Mouse (Mus musculus) layer of hippocampus, adult 11-12 months (tissue): Measurements from ENCODE around the gene Syt14.

ENCODE experiments used
- DNase-seq: peaks from one replicate; pipeline ENCODE4 v3.0.0; 2022; ENCODE audit warnings: low spot score

The Syt14 gene

GRCm38 (mm10) chr1:193035371-193036238, at the start of gene Syt14:
Gene Syt14 (minus strand): TSS chr1:193035775.
- DNase-seq, result peak; percentile 55

- no peak for DNase-seq
Measured at GRCm38 (mm10) chr1:193084016-193084415, 48.4 kb upstream of the Syt14 start.

DNA sequence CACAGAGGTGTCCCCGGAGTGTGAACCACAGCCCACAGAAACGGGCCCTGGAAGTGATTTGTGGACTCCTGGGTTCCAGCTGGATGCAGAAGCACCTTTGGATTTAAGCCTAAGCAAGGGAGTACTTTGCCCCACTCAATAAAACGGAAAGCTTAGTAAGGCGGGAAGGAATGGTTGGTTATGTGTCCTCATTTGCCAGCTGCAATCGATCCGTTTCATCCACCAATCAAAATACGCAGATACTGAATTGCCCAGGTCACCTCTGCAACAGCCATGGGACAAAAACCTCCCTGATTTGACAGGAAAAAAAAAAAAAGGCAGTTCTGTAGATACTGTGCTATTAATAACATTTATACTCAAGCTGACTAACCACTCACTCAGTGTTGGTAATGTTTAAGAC, 47.5 kb upstream of the Syt14 start:
- DNase-seq, result no peak

- DNase-seq, result no peak
Measured at GRCm38 (mm10) chr1:193082311-193082921, 46.8 kb upstream of the Syt14 start.

DNA sequence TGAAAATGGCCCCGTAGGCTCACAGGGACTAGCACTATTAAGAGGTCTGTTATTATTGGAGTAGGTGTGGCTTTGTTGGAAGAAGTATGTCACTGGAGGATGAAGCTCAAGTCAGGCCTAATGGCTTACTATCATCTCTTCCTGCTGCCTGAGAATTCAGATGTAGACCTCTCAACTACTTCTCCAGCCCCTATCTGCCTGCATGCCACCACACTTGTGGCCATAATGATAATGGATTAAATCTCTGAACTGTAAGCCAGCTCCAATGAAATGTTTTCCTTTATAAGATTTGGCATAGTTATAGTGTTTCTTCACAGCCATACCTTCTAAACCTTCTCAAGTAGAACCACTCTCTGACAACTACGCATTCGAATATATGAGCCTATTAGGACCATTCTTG, 27.0 kb upstream of the Syt14 start:
- DNase-seq, result no peak

DNA sequence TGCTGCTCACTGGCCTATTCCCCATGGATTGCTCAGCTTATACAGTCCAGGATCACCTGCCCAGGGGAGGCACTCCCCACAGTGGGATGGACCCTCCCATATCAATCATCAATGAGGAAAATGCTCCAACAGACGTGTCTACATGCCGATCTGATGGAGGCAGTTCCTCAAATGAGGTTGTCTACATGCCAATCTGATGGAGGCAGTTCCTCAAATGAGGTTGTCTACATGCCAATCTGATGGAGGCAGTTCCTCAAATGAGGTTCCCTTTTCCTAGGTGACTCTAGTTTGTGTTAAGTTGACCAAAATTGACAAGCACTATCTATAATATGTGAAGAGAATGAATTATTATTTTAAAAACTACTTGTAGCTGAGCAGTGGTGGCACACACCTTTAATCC, 24.6 kb upstream of the Syt14 start:
- DNase-seq, result no peak

DNA sequence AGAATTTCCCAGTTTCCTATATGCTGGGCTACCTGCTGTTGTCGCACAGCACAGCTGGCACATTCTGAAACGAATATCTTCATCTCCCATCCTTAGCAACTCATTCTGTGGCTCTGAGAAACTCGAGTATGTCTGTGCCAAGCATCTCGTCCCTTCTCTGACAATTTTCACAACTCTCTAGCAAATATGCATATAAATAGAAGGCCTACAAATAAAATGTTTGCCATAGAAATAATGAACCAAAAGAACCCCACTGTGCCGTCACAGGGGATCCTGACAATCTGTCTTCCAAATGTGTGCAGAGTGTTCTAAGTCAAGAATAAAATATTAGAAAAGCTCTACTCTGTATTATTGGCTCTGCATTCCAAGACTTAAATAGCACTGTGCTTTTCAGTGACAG, 24.0 kb upstream of the Syt14 start:
- DNase-seq, result peak; percentile 25

DNA sequence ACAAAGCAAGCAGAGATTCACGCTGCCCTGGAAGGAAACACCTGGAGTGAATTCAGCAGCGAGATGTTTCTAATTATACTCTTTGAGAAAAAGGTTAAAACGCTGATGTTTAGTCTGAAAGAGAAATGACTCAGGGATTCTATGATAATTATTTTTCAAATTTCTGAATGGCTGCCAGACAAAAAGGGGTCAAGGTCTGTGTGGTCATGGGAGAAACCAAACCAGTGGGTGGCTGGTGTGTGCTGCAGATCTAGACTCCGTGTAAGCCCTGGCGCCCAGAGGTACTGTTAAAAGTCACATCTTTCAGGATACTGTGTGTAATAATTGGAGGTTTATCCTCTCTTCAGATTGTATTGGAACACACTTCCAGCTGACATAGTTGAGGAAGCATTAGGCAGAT, 18.8 kb upstream of the Syt14 start:
- no peak for DNase-seq

DNA sequence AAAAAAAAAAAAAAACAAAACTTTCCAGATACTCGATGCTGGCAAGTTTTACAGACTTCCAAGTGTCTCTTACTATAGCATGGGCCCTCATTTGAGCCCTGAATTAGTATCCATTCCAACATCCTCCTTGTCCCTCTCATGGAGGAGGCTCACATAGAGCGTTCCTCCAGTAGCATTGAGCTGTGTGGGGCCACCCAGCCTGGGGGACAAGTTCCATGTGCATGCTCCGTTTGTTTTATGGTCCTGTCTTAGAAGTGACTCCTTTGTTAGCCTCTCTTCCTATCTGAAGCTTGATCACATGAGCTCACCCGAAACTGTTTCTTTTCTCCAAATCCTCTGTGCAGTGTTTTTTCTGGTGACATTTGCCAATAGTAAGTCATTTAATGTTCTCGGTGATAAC, 17.5 kb upstream of the Syt14 start:
- no peak for DNase-seq

- no peak for DNase-seq
Measured at GRCm38 (mm10) chr1:193047616-193048015, 12.0 kb upstream of the Syt14 start.

DNA sequence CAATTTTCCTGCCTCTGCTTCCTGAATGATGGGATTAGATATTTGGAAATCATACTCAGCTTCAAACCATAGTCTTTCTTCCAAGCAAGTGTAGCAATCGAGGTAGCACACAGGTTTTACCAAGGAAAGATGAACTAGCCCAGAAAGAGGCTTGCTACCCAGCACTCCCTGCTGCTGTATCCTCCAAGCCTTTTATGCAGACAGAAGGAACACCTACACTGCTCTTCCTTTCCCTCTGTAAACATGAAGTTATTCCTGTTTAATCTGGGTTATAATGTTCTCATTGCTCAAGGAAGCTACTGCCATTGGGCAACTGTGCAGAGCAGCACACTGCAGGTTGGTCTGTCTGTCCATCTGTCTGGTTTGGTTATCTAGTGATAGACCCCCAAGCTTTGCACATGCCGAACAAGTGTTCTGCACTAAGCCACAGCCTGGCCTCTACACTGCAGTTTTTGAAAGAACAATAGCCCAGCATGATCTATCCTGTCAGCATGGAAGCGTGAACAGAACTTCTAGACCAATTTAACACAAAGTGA, 7.3 kb upstream of the Syt14 start:
- peak; percentile 16 for DNase-seq

- DNase-seq, result no peak
Measured at GRCm38 (mm10) chr1:193034951-193035370, 614 bp downstream of the Syt14 start.

DNA sequence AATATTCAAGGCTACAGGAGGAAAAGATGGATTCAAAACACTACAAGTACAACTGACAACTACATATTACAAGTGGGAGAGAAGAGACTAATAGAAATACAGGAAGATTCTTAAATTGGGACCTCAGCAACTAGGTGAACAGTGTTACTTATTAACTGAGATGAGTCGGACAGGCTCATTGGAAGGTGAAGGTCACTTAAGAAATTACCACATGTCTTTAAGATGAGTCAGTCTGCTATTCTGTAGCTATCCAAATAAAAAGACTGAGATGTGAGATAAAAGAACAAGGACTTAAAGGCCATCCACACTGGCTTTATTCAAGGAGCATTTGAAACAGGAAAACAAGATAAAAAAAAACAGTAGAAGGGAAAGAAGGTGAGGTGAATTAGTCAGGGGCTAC, 11.3 kb downstream of the Syt14 start:
- DNase-seq, result no peak

DNA sequence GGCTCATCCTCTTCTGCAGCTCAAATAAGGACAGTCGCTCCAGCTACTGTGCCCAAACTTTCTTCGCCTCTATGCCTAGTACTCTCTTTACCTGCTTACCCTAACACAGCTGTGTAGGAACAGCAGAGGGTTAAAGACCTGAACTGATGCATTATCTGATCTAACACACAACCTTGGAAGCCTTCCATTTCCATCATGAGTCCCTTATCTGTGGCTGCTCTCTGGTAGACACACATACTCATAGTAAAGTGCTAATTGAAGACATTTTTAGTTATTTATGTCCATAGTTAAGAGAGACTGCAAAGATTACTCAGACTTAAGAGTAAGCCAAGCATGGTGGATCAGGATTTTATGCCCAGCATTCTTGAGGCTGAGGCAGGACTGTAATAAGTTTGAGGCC, 23.2 kb downstream of the Syt14 start:
- no peak for DNase-seq

DNA sequence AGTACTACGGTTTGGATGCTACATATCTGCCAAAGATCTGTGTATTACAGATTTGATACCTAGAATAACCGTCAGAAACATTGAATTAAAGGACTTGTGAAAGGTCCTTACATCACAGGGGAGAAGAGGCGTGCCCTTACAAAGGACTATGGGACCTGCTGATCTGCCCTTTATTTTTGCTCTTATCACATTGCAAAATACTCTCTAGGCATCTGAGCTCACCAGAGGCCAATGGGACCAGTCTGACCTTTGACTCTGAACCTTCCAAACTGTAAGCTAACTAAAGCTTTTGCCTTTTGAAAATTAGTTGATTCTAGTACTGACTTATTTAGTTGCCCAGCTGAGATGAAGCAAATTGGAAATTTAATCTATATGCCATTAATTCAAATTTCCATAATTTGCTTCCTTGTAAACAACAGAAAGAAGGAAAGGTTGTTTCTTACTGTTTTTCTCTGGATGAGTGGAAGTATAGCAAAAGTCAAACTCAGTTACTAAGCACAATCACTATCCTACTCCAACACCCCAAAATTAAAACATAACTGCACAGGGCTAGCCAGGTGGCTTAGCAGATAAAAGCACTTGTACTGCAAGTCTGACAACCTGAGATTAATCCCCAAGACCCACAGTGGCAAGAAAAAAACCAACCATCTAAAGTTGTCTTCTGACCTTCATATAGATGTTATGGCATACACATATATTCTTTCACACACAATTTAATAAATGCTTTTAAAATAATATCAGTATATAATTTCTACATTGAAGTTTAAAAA, 24.4 kb downstream of the Syt14 start:
- no peak for DNase-seq

GRCm38 (mm10) chr1:193004581-193004980, 31.0 kb downstream of the Syt14 start:
- no peak for DNase-seq

- peak; percentile 65 for DNase-seq
Measured at GRCm38 (mm10) chr1:193003953-193004352, 31.6 kb downstream of the Syt14 start.

DNA sequence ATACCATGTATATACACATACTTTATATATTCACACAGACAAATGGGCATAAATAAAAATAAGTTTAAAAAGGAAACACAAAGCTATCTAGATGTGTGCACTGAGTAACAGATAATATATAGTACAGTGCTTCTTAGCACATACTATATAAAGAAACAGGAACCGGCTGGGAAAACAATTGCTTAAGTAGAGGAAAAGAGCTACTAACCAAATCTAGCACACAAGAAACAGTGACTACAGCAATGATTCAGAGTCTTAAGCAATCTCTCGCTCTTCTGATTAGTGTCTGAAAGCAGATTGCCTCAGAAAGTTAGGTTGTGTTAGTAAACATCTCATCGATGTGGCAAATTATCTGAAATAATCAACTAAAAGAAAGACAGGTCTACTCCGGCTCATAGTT, 33.3 kb downstream of the Syt14 start:
- DNase-seq, result no peak

DNA sequence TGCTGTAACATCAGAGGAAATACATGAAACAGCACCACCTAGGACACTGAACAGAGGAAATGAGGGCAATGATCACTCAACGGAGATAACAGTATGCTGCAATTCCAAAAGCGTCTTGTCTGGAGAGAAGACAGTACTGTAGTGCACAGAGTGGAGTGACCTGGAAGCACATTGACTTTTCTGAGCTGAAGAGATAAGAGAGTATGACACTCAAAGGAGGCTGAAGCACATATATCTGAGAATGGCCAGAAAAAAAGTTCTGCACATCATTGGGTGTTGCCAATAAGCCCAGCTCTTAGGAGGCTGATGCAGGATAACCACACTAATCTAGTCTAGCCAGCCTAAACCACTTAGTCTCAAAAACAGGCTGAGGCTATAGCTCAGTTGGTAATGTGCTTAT, 34.0 kb downstream of the Syt14 start:
- no peak for DNase-seq

DNA sequence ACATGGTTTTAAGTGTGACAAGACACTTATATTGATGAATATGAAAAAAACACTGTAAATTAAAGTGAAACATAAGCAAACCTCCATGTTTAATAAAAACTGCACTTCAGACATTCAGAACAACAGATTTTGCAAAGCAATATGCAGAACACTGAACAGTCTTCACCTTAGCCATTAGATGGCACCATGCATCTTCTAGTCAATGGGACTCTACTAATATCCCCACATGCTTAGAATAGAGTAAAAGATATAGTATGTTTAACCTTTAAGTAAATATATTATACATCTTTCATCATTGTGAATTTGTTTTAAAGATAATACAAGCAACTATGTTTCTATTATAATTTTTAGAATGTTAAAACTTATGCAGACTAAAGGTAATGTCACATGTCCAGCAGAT, 34.7 kb downstream of the Syt14 start:
- no peak for DNase-seq

DNA sequence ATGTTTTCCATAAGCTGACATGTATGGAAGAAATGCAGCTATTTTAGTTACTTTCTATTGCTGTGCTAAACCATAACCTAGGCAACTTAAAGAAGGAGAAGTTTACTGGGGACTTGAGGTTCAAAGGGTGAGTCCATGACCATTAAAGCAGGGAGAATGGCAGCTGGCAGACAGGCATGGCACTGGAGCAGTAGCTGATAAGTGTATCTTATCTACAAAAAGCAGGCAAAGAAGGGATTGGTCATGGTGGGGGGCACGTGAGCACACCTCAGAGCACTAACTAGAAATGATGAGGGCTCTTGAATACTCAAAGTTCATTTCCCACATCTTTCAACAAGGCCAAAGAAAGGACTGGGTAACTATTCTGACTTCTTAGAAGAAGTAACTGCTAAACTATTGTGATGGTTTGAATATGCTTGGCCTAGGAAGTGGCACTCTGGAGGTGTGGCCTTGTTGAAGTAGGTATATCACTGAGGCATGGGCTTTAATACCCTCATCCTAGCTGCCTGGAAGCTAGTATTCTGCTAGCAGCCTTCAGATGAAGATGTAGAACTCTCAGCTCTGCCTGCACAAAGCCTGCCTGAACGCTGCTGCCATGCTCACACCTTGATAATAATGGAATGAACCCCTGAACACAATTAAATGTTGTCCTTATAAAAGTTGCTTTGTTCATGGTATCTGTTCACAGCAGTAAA, 41.2 kb downstream of the Syt14 start:
- no peak for DNase-seq

- DNase-seq, result no peak
Measured at GRCm38 (mm10) chr1:192993491-192993890, 42.1 kb downstream of the Syt14 start.
